Mouse (Mus musculus): Measurements from ENCODE around the gene Tubg2.

The Tubg2 gene

GRCm38 (mm10) chr11:101199555-101199954, 43.8 kb downstream of the Tubg2 start:
- no peak for DNase-seq

DNA sequence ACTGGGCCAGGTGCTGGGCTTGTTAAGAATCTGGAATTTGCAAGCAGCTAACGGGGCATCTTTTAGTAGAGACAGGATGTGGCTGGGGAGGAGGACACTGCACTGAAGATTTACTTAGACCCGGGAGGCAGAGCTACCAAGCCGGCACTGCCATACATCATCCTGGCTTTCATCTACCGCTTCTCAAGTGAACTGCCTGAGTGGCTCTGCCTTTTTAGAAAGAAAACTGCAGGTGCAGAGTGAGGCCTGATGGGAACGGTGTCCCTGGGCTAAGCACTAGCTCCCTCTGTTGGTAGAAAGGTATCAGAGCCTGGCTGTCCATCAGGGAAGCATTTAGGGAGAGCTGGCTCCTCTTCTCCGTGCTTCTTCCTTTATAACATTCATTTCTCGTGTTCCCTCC, 45.3 kb downstream of the Tubg2 start:
- peak; percentile 69 for DNase-seq
